Mouse (Mus musculus) lung, embryonic 15.5 days (tissue): ENCODE measurements around the gene Gm9044. TPM values are rescaled to one million over a fixed set of nuclear protein-coding genes. Genes with fewer than 3 reads are reported as not detected.
"Not testable (repeated sequence)": the region's sequence is repeated elsewhere in the genome, so short reads cannot be mapped to it uniquely, and the experiment has no call there.

Experiments used
- ATAC-seq: fragments of 200-750 bp; cut with Nextera tagmentation; 2 replicates; pipeline ENCODE4 v1.8.0; 2017; ENCODE audit warnings: moderate number of reproducible peaks, borderline replicate concordance; ENCODE audit not compliant: low FRiP score, low TSS enrichment; ENCODE audit errors: extremely low read depth
- H3K27ac ChIP-seq: fragments of 300-500 bp; sonication (generic); 2 replicates; pipeline ENCODE4 v1.5.1; 2015; ENCODE audit warnings: moderate library complexity, mild to moderate bottlenecking, inconsistent platforms
- H3K27me3 ChIP-seq: fragments of 300-500 bp; sonication (generic); 2 replicates; pipeline ENCODE4 v1.6.1; 2015; ENCODE audit warnings: inconsistent platforms
- H3K36me3 ChIP-seq: fragments of 300-500 bp; sonication (generic); 2 replicates; pipeline ENCODE4 v1.6.1; 2015; ENCODE audit warnings: inconsistent platforms
- H3K4me1 ChIP-seq: fragments of 300-500 bp; sonication (generic); 2 replicates; pipeline ENCODE4 v1.6.1; 2015; ENCODE audit warnings: inconsistent platforms
- H3K4me2 ChIP-seq: fragments of 300-500 bp; sonication (generic); 2 replicates; pipeline ENCODE4 v1.6.1; 2015; ENCODE audit warnings: inconsistent platforms, mild to moderate bottlenecking, moderate library complexity
- H3K4me3 ChIP-seq: fragments of 300-500 bp; sonication (generic); 2 replicates; pipeline ENCODE4 v1.5.1; 2015; ENCODE audit warnings: mild to moderate bottlenecking, inconsistent platforms
- H3K9ac ChIP-seq: fragments of 300-500 bp; sonication (generic); 2 replicates; pipeline ENCODE4 v1.6.1; 2015; ENCODE audit warnings: inconsistent platforms
- H3K9me3 ChIP-seq: fragments of 300-500 bp; sonication (generic); 2 replicates; pipeline ENCODE4 v1.6.1; 2016; ENCODE audit warnings: inconsistent platforms
- WGBS: fragments of 180-500 bp; shearing (Covaris S2); methylation state at CpG from one replicate; pipeline ENCODE4 v1.1.7; 2015; 5-methylcytosine and 5-hydroxymethylcytosine counted together
- polyA plus RNA-seq: library from polyadenylated mRNA; unstranded; fragments of >200 nt; fragmentation: Nextera tagmentation; extraction: Ambion mirVana; gene quantifications from 2 replicates; pipeline ENCODE4 v1.2.1, GENCODE M21; 2015

Gm9044 gene
- 0.09 TPM in 1 of 2 replicates, not detected in the other for polyA plus RNA-seq

- H3K4me1 ChIP-seq, H3K4me3 ChIP-seq, H3K9me3 ChIP-seq, H3K9ac ChIP-seq, H3K27me3 ChIP-seq, ATAC-seq, H3K27ac ChIP-seq, H3K4me2 ChIP-seq, H3K36me3 ChIP-seq: not testable (repeated sequence)
- WGBS, result no CpG with 5 or more reads among the region's 14 CpGs
Measured at GRCm38 (mm10) chr10:118332308-118332707, at the start of gene Gm9044. Gene Gm9044 (minus strand): TSS chr10:118332408.

- Histone ChIP-seq H3K9me3 (no peaks in the 10 kb centered on the region), H3K27ac (no peak overlapping the region), H3K4me3 (peak overlapping the region; percentile 0; the same call in 1 of the 2 replicates), H3K4me2 (peak overlapping the region; percentile 31), H3K9ac (no peak overlapping the region), H3K27me3 (no peaks in the 10 kb centered on the region), H3K36me3 (no peaks in the 10 kb centered on the region), H3K4me1 (no peaks in the 10 kb centered on the region)
- ATAC-seq, result peak; percentile 79
- 3% methylated on average over 10 of the region's 10 CpGs for WGBS
Measured at GRCm38 (mm10) chr10:118370443-118370842, 38.2 kb upstream of the Gm9044 start.

- 87% methylated on average over 9 of the region's 9 CpGs for WGBS
- H3K27me3 ChIP-seq, result no peaks in the 10 kb centered on the region
- no peaks in the 10 kb centered on the region for H3K4me1 ChIP-seq
- H3K4me3 ChIP-seq, result no peak overlapping the region
- no peak overlapping the region for H3K9ac ChIP-seq
- H3K4me2 ChIP-seq, result no peak overlapping the region
- ATAC-seq, result no peak
- H3K9me3 ChIP-seq, result no peaks in the 10 kb centered on the region
- H3K27ac ChIP-seq, result no peak overlapping the region
- no peaks in the 10 kb centered on the region for H3K36me3 ChIP-seq
Measured at GRCm38 (mm10) chr10:118369518-118369917, 37.3 kb upstream of the Gm9044 start.

DNA sequence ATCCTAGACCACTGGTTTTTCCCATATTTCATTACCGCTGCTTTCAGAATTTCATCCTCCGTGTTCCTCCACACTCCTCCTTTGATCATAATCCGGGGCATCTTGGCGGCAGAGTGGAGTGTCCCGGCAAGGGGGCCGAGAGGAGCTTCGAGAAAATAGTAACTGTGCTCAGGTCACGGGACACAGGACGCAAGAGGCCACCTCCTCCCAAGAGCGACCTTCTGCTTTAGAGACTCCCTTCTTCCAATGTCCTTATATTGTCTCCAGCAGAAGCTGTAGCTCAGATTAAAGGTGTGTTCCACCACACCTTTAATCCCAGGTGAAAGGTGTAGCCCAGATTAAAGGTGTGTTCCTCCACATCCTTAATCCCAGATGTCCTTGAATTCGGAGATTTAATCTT is 21.8 kb upstream of the Gm9044 start, which contains the start of gene Gm9049:
Gene Gm9049 (minus strand): TSS at position 101 of the 400 bp plus-strand sequence.
- not testable (repeated sequence) for H3K9ac ChIP-seq, H3K36me3 ChIP-seq, H3K4me1 ChIP-seq, H3K4me3 ChIP-seq, H3K27me3 ChIP-seq, ATAC-seq, H3K27ac ChIP-seq, H3K9me3 ChIP-seq, H3K4me2 ChIP-seq
- 100% methylated on average over 1 of the region's 11 CpGs for WGBS

- not testable (repeated sequence) for H3K27me3 ChIP-seq, ATAC-seq, H3K4me1 ChIP-seq, H3K4me2 ChIP-seq, H3K36me3 ChIP-seq, H3K9ac ChIP-seq, H3K27ac ChIP-seq, H3K4me3 ChIP-seq, H3K9me3 ChIP-seq
- 100% methylated on average over 1 of the region's 14 CpGs for WGBS
Measured at GRCm38 (mm10) chr10:118348579-118348978, 16.4 kb upstream of the Gm9044 start, which contains the start of gene Gm9048. Gene Gm9048 (minus strand): TSS chr10:118348679.

DNA sequence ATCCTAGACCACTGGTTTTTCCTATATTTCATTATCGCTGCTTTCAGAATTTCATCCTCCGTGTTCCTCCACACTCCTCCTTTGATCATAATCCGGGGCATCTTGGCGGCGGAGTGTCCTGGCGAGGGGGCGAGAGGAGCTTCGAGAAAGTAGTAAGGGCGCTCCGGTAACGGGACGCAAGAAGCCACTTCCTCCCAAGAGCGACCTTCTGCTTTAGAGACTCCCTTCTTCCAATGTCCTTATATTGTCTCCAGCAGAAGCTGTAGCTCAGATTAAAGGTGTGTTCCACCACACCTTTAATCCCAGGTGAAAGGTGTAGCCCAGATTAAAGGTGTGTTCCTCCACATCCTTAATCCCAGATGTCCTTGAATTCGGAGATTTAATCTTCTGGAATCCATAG is 10.9 kb upstream of the Gm9044 start, which contains the start of gene Gm9046:
Gene Gm9046 (minus strand): TSS at position 101 of the 400 bp plus-strand sequence.
- H3K36me3 ChIP-seq, H3K4me3 ChIP-seq, H3K27ac ChIP-seq, H3K4me2 ChIP-seq, H3K27me3 ChIP-seq, H3K9ac ChIP-seq, ATAC-seq, H3K4me1 ChIP-seq, H3K9me3 ChIP-seq: not testable (repeated sequence)
- WGBS, result no CpG with 5 or more reads among the region's 14 CpGs

DNA sequence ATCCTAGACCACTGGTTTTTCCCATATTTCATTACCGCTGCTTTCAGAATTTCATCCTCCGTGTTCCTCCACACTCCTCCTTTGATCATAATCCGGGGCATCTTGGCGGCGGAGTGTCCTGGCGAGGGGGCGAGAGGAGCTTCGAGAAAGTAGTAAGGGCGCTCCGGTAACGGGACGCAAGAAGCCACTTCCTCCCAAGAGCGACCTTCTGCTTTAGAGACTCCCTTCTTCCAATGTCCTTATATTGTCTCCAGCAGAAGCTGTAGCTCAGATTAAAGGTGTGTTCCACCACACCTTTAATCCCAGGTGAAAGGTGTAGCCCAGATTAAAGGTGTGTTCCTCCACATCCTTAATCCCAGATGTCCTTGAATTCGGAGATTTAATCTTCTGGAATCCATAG is 5.5 kb upstream of the Gm9044 start, which contains the start of gene Gm9045:
Gene Gm9045 (minus strand): TSS at position 101 of the 400 bp plus-strand sequence.
- not testable (repeated sequence) for H3K27me3 ChIP-seq, H3K4me3 ChIP-seq, H3K27ac ChIP-seq, H3K36me3 ChIP-seq, H3K4me1 ChIP-seq, H3K9me3 ChIP-seq, H3K4me2 ChIP-seq, H3K9ac ChIP-seq, ATAC-seq
- WGBS, result no CpG with 5 or more reads among the region's 14 CpGs

DNA sequence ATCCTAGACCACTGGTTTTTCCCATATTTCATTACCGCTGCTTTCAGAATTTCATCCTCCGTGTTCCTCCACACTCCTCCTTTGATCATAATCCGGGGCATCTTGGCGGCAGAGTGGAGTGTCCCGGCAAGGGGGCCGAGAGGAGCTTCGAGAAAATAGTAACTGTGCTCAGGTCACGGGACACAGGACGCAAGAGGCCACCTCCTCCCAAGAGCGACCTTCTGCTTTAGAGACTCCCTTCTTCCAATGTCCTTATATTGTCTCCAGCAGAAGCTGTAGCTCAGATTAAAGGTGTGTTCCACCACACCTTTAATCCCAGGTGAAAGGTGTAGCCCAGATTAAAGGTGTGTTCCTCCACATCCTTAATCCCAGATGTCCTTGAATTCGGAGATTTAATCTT is 5.3 kb downstream of the Gm9044 start, which contains the start of gene Gm9040:
Gene Gm9040 (minus strand): TSS at position 101 of the 400 bp plus-strand sequence.
- H3K9ac ChIP-seq, H3K4me3 ChIP-seq, ATAC-seq, H3K36me3 ChIP-seq, H3K27ac ChIP-seq, H3K4me1 ChIP-seq, H3K27me3 ChIP-seq, H3K9me3 ChIP-seq, H3K4me2 ChIP-seq: not testable (repeated sequence)
- WGBS, result no CpG with 5 or more reads among the region's 11 CpGs

GRCm38 (mm10) chr10:118319024-118319423 is 13.2 kb downstream of the Gm9044 start:
- H3K4me1 ChIP-seq, result no peaks in the 10 kb centered on the region
- ATAC-seq, result no peak
- no peaks in the 10 kb centered on the region for H3K9me3 ChIP-seq
- WGBS, result 79% methylated on average over 8 of the region's 8 CpGs
- H3K9ac ChIP-seq, result no peak overlapping the region
- no peaks in the 10 kb centered on the region for H3K27me3 ChIP-seq
- H3K36me3 ChIP-seq, result no peaks in the 10 kb centered on the region
- H3K27ac ChIP-seq, result no peak overlapping the region
- H3K4me3 ChIP-seq, result no peak overlapping the region
- no peak overlapping the region for H3K4me2 ChIP-seq

- WGBS, result 38% methylated on average over 2 of the region's 2 CpGs
Measured at GRCm38 (mm10) chr10:118302133-118302532, 30.1 kb downstream of the Gm9044 start.

GRCm38 (mm10) chr10:118294938-118295337 is 37.3 kb downstream of the Gm9044 start, which contains the start of gene Iltifb:
Gene Iltifb (minus strand): TSS chr10:118295038.
- WGBS, result 80% methylated on average over 6 of the region's 6 CpGs

More at GRCm38 (mm10) chr10:118302133-118302532, 30.1 kb downstream of the Gm9044 start:
- not testable (repeated sequence) for H3K4me1 ChIP-seq, H3K9me3 ChIP-seq, H3K9ac ChIP-seq, H3K27ac ChIP-seq, H3K4me2 ChIP-seq, H3K4me3 ChIP-seq, H3K27me3 ChIP-seq, H3K36me3 ChIP-seq, ATAC-seq

DNA sequence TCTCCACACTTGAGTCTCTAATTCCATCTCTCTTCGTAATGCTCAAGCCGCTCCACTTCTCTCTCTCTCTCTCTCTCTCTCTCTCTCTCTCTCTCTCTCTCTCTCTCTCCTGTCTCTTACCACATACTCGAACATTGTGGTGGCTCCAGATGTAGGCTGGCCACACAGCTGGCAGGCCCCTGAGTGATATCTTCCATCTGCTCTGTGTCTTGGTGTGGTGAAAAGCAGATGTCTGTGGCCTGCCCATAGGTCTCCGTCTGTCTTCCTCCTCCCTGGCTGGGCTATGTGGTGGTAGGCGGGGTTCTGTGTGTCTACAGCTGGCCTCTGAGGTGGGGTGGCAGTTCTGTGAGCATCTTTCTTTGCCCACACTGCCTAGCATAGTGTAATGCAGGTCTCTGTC is 49.2 kb downstream of the Gm9044 start:
- 83% methylated on average over 2 of the region's 5 CpGs for WGBS
- H3K4me2 ChIP-seq, H3K27me3 ChIP-seq, H3K9ac ChIP-seq, H3K9me3 ChIP-seq, H3K36me3 ChIP-seq, H3K27ac ChIP-seq, H3K4me3 ChIP-seq, H3K4me1 ChIP-seq: not testable (repeated sequence)
- ATAC-seq, result 0 out of 2 replicates have a peak, but pooled peaks have one; percentile 40

More at GRCm38 (mm10) chr10:118294938-118295337, 37.3 kb downstream of the Gm9044 start, which contains the start of gene Iltifb:
- Histone ChIP-seq H3K4me1 (no peaks in the 10 kb centered on the region), H3K27ac (no peak within 1 kb of the TSS), H3K4me2 (no peak within 1 kb of the TSS), H3K27me3 (no peaks in the 10 kb centered on the region), H3K9ac (no peak within 1 kb of the TSS), H3K36me3 (no peaks in the 10 kb centered on the region), H3K9me3 (no peaks in the 10 kb centered on the region), H3K4me3 (no peak within 1 kb of the TSS)
- ATAC-seq, result no peak
